Mouse (Mus musculus) intestine, embryonic 15.5 days (tissue): ENCODE results near the gene Ly6g6e. TPM values are rescaled to one million over a fixed set of nuclear protein-coding genes. Genes with fewer than 3 reads are reported as not detected.
"Not testable (repeated sequence)": the region's sequence is repeated elsewhere in the genome, so short reads cannot be mapped to it uniquely, and the experiment has no call there.

Experiments used
- ATAC-seq: fragments of 200-750 bp; cut with Nextera tagmentation; 2 replicates; pipeline ENCODE4 v1.8.0; 2017; ENCODE audit warnings: moderate TSS enrichment, moderate library complexity
- H3K27ac ChIP-seq: fragments of 300-500 bp; sonication (generic); 2 replicates; pipeline ENCODE4 v1.5.1; 2015; ENCODE audit warnings: mild to moderate bottlenecking, inconsistent platforms
- H3K27me3 ChIP-seq: fragments of 300-500 bp; sonication (generic); replicated peaks from 2 replicates; pipeline ENCODE4 v1.6.1; 2015; ENCODE audit warnings: inconsistent platforms
- H3K36me3 ChIP-seq: fragments of 300-500 bp; sonication (generic); 2 replicates; pipeline ENCODE4 v1.6.1; 2015; ENCODE audit warnings: inconsistent platforms
- H3K4me1 ChIP-seq: fragments of 300-500 bp; sonication (generic); replicated peaks from 2 replicates; pipeline ENCODE4 v1.6.1; 2015; ENCODE audit warnings: inconsistent platforms
- H3K4me2 ChIP-seq: fragments of 300-500 bp; sonication (generic); replicated peaks from 2 replicates; pipeline ENCODE4 v1.6.1; 2015; ENCODE audit warnings: mild to moderate bottlenecking, inconsistent platforms
- H3K4me3 ChIP-seq: fragments of 300-500 bp; sonication (generic); replicated peaks from 2 replicates; pipeline ENCODE4 v1.5.1; 2015; ENCODE audit warnings: inconsistent platforms
- H3K9ac ChIP-seq: fragments of 300-500 bp; sonication (generic); 2 replicates; pipeline ENCODE4 v1.6.1; 2015; ENCODE audit warnings: inconsistent platforms
- H3K9me3 ChIP-seq: fragments of 300-500 bp; sonication (generic); 2 replicates; pipeline ENCODE4 v1.6.1; 2016; ENCODE audit warnings: inconsistent platforms
- WGBS: fragments of 180-500 bp; shearing (Covaris S2); methylation state at CpG from one replicate; pipeline ENCODE4 v1.1.7; 2015; 5-methylcytosine and 5-hydroxymethylcytosine counted together
- polyA plus RNA-seq: library from polyadenylated mRNA; unstranded; fragments of >200 nt; fragmentation: Nextera tagmentation; extraction: Ambion mirVana; gene quantifications from 2 replicates; pipeline ENCODE4 v1.2.1, GENCODE M21; 2015

Ly6g6e gene
- 1.9 and 2.6 TPM in 2 replicates for polyA plus RNA-seq

- peak within 1 kb of the TSS; percentile 13; the same call in 1 of the 2 replicates for H3K4me3 ChIP-seq
- peak within 1 kb of the TSS; percentile 36; the same call in 1 of the 2 replicates for H3K9ac ChIP-seq
These were observed at the start of gene Ly6g6e for GRCm38 (mm10) chr17:35076507-35077176. Ly6g6e (plus strand) TSS chr17:35076902.

DNA sequence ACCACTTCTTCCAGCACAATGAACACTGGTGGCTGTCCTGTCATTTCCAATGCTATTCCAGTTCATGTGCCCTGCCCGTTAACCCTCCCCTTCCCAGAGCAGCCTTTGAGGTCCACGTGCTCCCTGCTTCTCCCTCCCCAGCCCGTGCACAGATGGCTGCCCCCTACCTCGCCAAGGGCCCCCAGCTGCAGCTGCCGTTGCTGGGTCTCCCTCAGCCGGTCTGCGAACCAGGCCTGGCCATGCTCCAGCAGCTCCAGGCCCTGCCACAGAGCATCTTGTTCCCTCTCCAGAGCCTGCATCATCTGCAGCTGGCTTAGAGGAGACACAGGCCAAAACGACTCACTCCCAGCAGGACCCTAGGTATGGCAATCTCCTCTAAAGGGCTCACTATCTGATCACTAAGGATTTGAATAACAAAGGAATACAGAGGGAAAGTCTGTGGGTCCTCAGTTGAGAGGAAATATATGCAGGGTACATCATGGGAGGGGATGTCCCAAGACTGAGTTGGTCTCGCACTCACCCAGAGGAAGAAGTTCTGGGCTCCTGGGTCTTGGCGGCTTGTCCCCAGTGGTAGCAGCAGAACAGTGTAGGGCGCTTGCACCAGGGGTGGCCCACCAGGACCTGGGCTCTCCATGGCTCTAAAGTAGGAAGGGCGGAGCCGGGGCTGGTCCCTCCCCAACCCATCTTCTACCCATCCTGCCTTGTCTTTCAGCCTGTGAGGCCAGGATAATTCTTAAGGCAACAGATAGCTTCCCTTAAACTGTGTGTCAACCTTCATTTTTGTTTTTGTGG, 49.2 kb upstream of the Ly6g6e start, which contains the start of gene Sapcd1:
TSS of gene Sapcd1 (minus strand) at position 740 of the 792 bp plus-strand sequence.
- no peaks in the 10 kb centered on the region for H3K36me3 ChIP-seq
- 0 out of 2 replicates have a peak within 1 kb of the TSS, but pooled peaks have one; percentile 10 for H3K4me3 ChIP-seq
- no peaks in the 10 kb centered on the region for H3K9me3 ChIP-seq
- 42% methylated on average over 13 of the region's 13 CpGs for WGBS
- no peaks in the 10 kb centered on the region for H3K27me3 ChIP-seq
- H3K9ac ChIP-seq = 0 out of 2 replicates have a peak within 1 kb of the TSS, but pooled peaks have one; percentile 26
- H3K4me1 ChIP-seq = peaks cover 46% of the 10 kb centered on the region
- H3K4me2 ChIP-seq = peak within 1 kb of the TSS; percentile 44
- peak within 1 kb of the TSS; percentile 54 for H3K27ac ChIP-seq
- ATAC-seq = peak; percentile 66

More at GRCm38 (mm10) chr17:35076507-35077176, at the start of gene Ly6g6e:
- no peak for ATAC-seq
- no peaks in the 10 kb centered on the region for H3K27me3 ChIP-seq
- 28% methylated on average over 10 of the region's 10 CpGs for WGBS
- H3K4me1 ChIP-seq = peaks cover 36% of the 10 kb centered on the region
- peak within 1 kb of the TSS; percentile 71 for H3K27ac ChIP-seq
- H3K36me3 ChIP-seq = no peaks in the 10 kb centered on the region
- no peaks in the 10 kb centered on the region for H3K9me3 ChIP-seq
- H3K4me2 ChIP-seq = peak within 1 kb of the TSS; percentile 55

GRCm38 (mm10) chr17:35028315-35028714, 48.4 kb upstream of the Ly6g6e start:
- WGBS = 65% methylated on average over 2 of the region's 2 CpGs
- peaks cover 46% of the 10 kb centered on the region for H3K4me1 ChIP-seq
- ATAC-seq = no peak
- 0 out of 2 replicates have a peak overlapping the region, but pooled peaks have one; percentile 25 for H3K27ac ChIP-seq
- H3K4me3 ChIP-seq = no peak overlapping the region
- no peak overlapping the region for H3K9ac ChIP-seq
- no peaks in the 10 kb centered on the region for H3K36me3 ChIP-seq
- no peaks in the 10 kb centered on the region for H3K9me3 ChIP-seq
- H3K27me3 ChIP-seq = no peaks in the 10 kb centered on the region
- no peak overlapping the region for H3K4me2 ChIP-seq

DNA sequence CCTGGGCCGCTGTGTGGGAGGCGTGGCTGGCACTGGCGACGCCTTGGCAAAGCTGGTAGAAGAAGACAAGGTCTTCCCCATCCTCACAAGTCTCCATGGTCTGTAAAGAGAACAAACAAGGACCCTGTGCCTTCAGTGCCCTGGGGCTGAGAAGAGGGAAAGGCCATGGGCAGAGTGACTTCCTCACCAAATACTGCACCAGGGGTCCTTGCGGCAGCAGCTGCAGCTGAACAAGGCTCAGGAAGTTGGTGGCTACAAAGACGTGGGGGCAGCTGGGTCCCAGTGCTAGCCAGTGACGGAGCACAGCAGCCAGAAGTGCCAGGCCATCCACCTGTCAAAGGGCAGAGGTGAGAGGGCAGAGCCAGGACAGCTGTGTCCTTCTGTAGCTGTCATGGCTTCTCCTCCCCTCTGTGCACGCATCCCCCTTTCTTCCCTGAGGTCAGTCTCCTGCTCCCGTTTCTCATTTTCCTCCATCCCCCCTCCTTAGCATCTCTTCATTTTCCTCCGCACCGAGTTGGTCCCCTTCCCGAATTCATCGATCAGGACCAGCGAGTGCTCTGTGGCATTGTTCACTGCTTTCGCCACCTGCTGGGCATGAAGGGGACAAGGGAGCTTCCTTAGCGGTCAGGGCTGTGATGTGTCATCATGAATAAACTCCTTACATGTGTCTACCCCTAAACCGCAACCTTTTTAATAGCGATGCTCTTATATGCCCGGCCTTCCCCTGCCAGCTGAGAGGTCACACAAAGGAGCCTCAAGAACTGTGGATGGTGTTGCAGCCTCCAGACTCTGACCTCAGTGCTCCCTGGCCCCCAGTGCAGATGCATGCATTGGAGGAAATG, 46.8 kb upstream of the Ly6g6e start:
- H3K9me3 ChIP-seq = no peaks in the 10 kb centered on the region
- H3K4me1 ChIP-seq = peaks cover 35% of the 10 kb centered on the region
- H3K9ac ChIP-seq = 0 out of 2 replicates have a peak overlapping the region, but pooled peaks have one; percentile 3
- H3K36me3 ChIP-seq = no peaks in the 10 kb centered on the region
- H3K27me3 ChIP-seq = no peaks in the 10 kb centered on the region
- H3K4me3 ChIP-seq = no peak overlapping the region
- 38% methylated on average over 19 of the region's 19 CpGs for WGBS
- no peak overlapping the region for H3K27ac ChIP-seq
- no peak overlapping the region; the same call in 1 of the 2 replicates for H3K4me2 ChIP-seq
- no peak for ATAC-seq

DNA sequence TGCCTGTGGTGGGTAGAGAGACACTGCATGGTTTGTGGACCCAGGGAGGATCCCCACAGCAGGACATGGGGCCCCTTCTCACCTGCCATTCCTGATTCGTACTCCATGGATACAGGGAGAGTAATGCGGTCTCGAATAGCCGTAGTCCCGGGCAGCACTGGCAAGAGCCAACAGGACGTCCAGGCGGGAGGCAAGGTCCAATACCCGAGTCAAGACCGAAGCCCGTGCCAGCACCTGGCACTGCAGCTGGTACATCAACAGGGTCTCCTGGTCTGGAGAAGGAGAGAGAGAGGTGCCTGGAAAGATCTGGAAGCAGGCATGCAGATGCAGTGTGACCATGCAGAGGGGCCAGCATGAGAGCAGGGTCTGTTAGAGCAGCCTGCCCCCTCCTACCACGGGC, 45.4 kb upstream of the Ly6g6e start:
- Histone ChIP-seq H3K9me3 (no peaks in the 10 kb centered on the region), H3K4me3 (no peak overlapping the region), H3K9ac (no peak overlapping the region), H3K4me2 (no peak overlapping the region), H3K4me1 (peaks cover 24% of the 10 kb centered on the region), H3K36me3 (no peaks in the 10 kb centered on the region), H3K27ac (no peak overlapping the region), H3K27me3 (no peaks in the 10 kb centered on the region)
- ATAC-seq = no peak
- WGBS = 92% methylated on average over 11 of the region's 11 CpGs

- Histone ChIP-seq H3K4me3 (no peak overlapping the region), H3K9me3 (no peaks in the 10 kb centered on the region), H3K9ac (no peak overlapping the region), H3K36me3 (no peaks in the 10 kb centered on the region), H3K27ac (no peak overlapping the region), H3K27me3 (no peaks in the 10 kb centered on the region), H3K4me1 (peaks cover 20% of the 10 kb centered on the region), H3K4me2 (no peak overlapping the region)
- 84% methylated on average over 7 of the region's 7 CpGs for WGBS
- ATAC-seq = no peak
These were observed 44.8 kb upstream of the Ly6g6e start for GRCm38 (mm10) chr17:35031880-35032279.

GRCm38 (mm10) chr17:35032323-35032870, 44.3 kb upstream of the Ly6g6e start:
- ATAC-seq = no peak
- Histone ChIP-seq H3K4me2 (no peak overlapping the region), H3K9ac (no peak overlapping the region), H3K27ac (no peak overlapping the region), H3K4me3 (no peak overlapping the region), H3K4me1 (peaks cover 20% of the 10 kb centered on the region), H3K9me3 (no peaks in the 10 kb centered on the region), H3K27me3 (no peaks in the 10 kb centered on the region), H3K36me3 (no peaks in the 10 kb centered on the region)
- 67% methylated on average over 8 of the region's 8 CpGs for WGBS

DNA sequence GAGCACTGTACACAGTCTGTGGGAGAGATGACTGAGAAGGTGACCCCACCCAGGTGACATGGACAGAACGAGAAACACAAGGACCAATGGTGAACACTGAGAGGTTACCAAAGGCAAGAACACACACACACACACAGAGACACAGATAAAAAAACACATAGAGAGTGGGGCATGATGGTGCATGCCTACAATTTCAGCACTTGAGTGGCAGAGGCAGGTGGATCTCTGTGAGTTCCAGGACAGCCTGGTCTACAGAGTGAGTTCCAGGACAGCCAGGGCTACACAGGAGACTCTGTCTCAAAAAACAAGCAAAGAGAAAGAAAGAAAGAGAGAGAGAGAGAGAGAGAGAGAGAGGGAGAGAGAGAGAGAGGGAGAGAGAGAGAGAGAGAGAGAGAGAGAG, 43.0 kb upstream of the Ly6g6e start:
- H3K4me2 ChIP-seq, H3K36me3 ChIP-seq, H3K27ac ChIP-seq, H3K9ac ChIP-seq, H3K4me3 ChIP-seq, ATAC-seq, H3K9me3 ChIP-seq, H3K27me3 ChIP-seq: not testable (repeated sequence)
- 62% methylated on average over 1 of the region's 1 CpGs for WGBS
- H3K4me1 ChIP-seq = peaks cover 13% of the 10 kb centered on the region; the same call in 1 of the 2 replicates

- Histone ChIP-seq H3K4me1 (peaks cover 5% of the 10 kb centered on the region; the same call in 1 of the 2 replicates), H3K4me3 (no peak overlapping the region), H3K27me3 (no peaks in the 10 kb centered on the region), H3K36me3 (no peaks in the 10 kb centered on the region), H3K4me2 (no peak overlapping the region), H3K27ac (no peak overlapping the region), H3K9me3 (no peaks in the 10 kb centered on the region), H3K9ac (no peak overlapping the region)
- 52% methylated on average over 6 of the region's 6 CpGs for WGBS
- no peak for ATAC-seq
These were observed 41.8 kb upstream of the Ly6g6e start for GRCm38 (mm10) chr17:35034896-35035295.

DNA sequence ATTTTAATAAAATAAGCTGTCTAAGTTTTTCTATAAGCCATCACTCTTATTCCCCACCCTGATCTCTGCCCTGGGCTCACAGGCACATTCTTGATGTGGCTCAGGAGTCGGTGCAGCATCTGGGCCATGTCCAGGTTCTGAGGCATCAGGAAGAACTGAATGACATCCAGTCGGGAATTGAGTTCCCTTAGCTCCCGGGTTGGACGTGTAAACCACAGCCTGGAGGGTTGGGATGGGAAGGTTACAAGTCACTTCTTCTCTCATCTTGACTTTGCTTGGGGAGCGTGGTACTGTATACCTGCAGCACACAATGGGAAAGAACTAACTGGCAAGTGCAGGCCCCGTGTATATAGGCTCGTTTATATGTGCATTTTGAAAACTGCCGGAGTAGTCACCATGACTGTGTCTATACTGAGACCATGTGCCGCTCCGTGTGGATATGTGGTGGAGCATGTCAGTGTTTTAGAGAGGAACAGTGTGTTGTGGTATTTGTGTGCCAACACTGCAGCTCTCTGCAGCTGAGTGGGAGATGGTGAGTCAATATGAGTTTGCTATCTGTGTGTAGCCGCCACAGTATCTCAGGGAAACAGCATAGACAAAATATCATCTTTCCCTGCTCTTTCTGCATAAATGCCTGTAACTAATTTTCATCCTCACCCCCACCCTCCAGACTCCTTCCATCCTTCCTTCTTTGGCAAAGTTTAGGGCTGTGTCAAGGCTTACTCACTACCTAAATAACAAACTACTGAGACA, 37.4 kb upstream of the Ly6g6e start:
- WGBS = 84% methylated on average over 11 of the region's 11 CpGs
- no peak for ATAC-seq
- no peak overlapping the region for H3K27ac ChIP-seq
- no peaks in the 10 kb centered on the region for H3K27me3 ChIP-seq
- 0 out of 2 replicates have a peak, but pooled peaks cover 4% of the 10 kb centered on the region for H3K4me1 ChIP-seq
- no peak overlapping the region for H3K4me3 ChIP-seq
- no peak overlapping the region for H3K4me2 ChIP-seq
- H3K9me3 ChIP-seq = no peaks in the 10 kb centered on the region
- no peak overlapping the region for H3K9ac ChIP-seq
- no peaks in the 10 kb centered on the region for H3K36me3 ChIP-seq

DNA sequence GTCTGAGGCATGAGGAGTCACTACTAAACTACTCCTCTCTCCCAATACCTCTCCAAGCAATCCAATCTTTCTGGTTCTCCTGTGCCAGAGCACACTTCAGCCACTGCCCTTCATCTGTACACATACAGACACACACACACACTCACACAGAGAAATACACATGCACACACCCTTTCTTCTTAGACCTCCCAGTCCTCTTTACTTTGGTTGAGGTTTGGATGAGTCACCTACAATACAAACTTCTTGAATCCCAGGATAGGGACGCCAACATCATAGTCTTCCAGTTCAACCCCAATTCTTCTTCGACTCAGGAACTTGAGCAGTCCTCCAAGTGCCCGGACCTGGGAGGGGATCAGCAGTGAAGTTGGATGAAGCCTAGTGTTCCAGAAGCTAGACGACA, 32.9 kb upstream of the Ly6g6e start:
- H3K36me3 ChIP-seq = no peaks in the 10 kb centered on the region
- no peak for ATAC-seq
- no peak overlapping the region for H3K4me3 ChIP-seq
- no peaks in the 10 kb centered on the region for H3K27me3 ChIP-seq
- no peak overlapping the region for H3K4me2 ChIP-seq
- 80% methylated on average over 4 of the region's 4 CpGs for WGBS
- H3K9ac ChIP-seq = no peak overlapping the region
- H3K4me1 ChIP-seq = peaks cover 22% of the 10 kb centered on the region
- H3K27ac ChIP-seq = 0 out of 2 replicates have a peak overlapping the region, but pooled peaks have one; percentile 11
- H3K9me3 ChIP-seq = no peaks in the 10 kb centered on the region
